Mouse (Mus musculus) frontal cortex, adult 2 months (tissue): Measurements from ENCODE around the gene Gpc3. TPM values are rescaled to one million over a fixed set of nuclear protein-coding genes. Genes with fewer than 3 reads are reported as not detected.

Source experiments
- DNase-seq, 2 experiments: peaks; one replicate each; pipeline ENCODE4 v3.0.0; 2022; ENCODE audit warnings: low spot score in 1 of 2; ENCODE audit errors: extremely low spot score in 1 of 2
- polyA plus RNA-seq: library from polyadenylated mRNA; depleted of rRNA; stranded (reverse); fragments of >200 nt; gene quantifications from 2 replicates; pipeline ENCODE4 v1.2.3, GENCODE M21; 2012; rRNA removed

Gpc3 gene
- 5.1 and 6.3 TPM in 2 replicates for polyA plus RNA-seq

GRCm38 (mm10) chrX:52613328-52614030 lies at the start of gene Gpc3:
Gene Gpc3 (minus strand): TSS chrX:52613950.
- DNase-seq: peak in 1 of 2 experiments; percentile 36

GRCm38 (mm10) chrX:52651975-52652374 lies 38.2 kb upstream of the Gpc3 start:
- DNase-seq: peak in 1 of 2 experiments; percentile 47

GRCm38 (mm10) chrX:52651472-52651948 lies 37.8 kb upstream of the Gpc3 start:
- DNase-seq: no peak

GRCm38 (mm10) chrX:52648910-52649785 lies 35.4 kb upstream of the Gpc3 start:
- DNase-seq: no peak

GRCm38 (mm10) chrX:52644393-52644792 lies 30.6 kb upstream of the Gpc3 start:
- no peak for DNase-seq

GRCm38 (mm10) chrX:52643350-52643749 lies 29.6 kb upstream of the Gpc3 start:
- DNase-seq: no peak

- no peak for DNase-seq
Observed at GRCm38 (mm10) chrX:52642126-52642525, 28.4 kb upstream of the Gpc3 start.

GRCm38 (mm10) chrX:52637419-52637818 lies 23.7 kb upstream of the Gpc3 start:
- DNase-seq: no peak

GRCm38 (mm10) chrX:52633976-52634375 lies 20.2 kb upstream of the Gpc3 start:
- no peak for DNase-seq

GRCm38 (mm10) chrX:52632688-52633324 lies 19.1 kb upstream of the Gpc3 start:
- DNase-seq: no peak

GRCm38 (mm10) chrX:52626963-52627716 lies 13.4 kb upstream of the Gpc3 start:
- no peak for DNase-seq

GRCm38 (mm10) chrX:52617813-52618212 lies 4.1 kb upstream of the Gpc3 start:
- no peak for DNase-seq

- DNase-seq: no peak
Observed at GRCm38 (mm10) chrX:52616152-52616551, 2.4 kb upstream of the Gpc3 start.

GRCm38 (mm10) chrX:52614031-52614381 lies 256 bp upstream of the Gpc3 start:
- DNase-seq: no peak

- DNase-seq: no peak
Observed at GRCm38 (mm10) chrX:52612806-52613205, 944 bp downstream of the Gpc3 start.

- DNase-seq: peak in 1 of 2 experiments; percentile 11
Observed at GRCm38 (mm10) chrX:52611987-52612670, 1.6 kb downstream of the Gpc3 start.

GRCm38 (mm10) chrX:52611541-52611940 lies 2.2 kb downstream of the Gpc3 start:
- DNase-seq: no peak

- DNase-seq: no peak
Observed at GRCm38 (mm10) chrX:52603143-52603542, 10.6 kb downstream of the Gpc3 start.

- DNase-seq: no peak
Observed at GRCm38 (mm10) chrX:52599246-52599645, 14.5 kb downstream of the Gpc3 start.

- no peak for DNase-seq
Observed at GRCm38 (mm10) chrX:52587671-52588070, 26.1 kb downstream of the Gpc3 start.
